Mouse (Mus musculus) cerebellum, adult 2 months (tissue): Measurements from ENCODE around the gene Alg9.

ENCODE experiments used
- CTCF ChIP-seq: fragments of 200-500 bp; IDR thresholded peaks from 2 replicates; pipeline ENCODE4 v1.5.1; 2011; ENCODE audit warnings: low read depth, mild to moderate bottlenecking, control low read depth, low read length, moderate library complexity, borderline replicate concordance; ENCODE audit not compliant: insufficient read depth
- POLR2A ChIP-seq: fragments of 200-500 bp; IDR thresholded peaks from 2 replicates; pipeline ENCODE4 v1.6.1; 2011; ENCODE audit warnings: low read length, control low read depth, borderline replicate concordance; ENCODE audit not compliant: insufficient read depth

GRCm38 (mm10) chr9:50816512-50816911, 41.7 kb downstream of the Alg9 start:
- TF ChIP-seq POLR2A, result no peak
- no peak for TF ChIP-seq CTCF
